Mouse (Mus musculus) spleen, adult 12 weeks (tissue): ENCODE results near the gene Gap43.
"Not testable (repeated sequence)": the region's sequence is repeated elsewhere in the genome, so short reads cannot be mapped to it uniquely, and the experiment has no call there.

Experiments used
- DNase-seq: peaks from one replicate; pipeline ENCODE4 v3.0.0; 2022; ENCODE audit warnings: low spot score

Gene Gap43

GRCm38 (mm10) chr16:42340021-42340768 is at the start of gene Gap43:
Gene Gap43, minus strand, starts transcription at chr16:42340651.
- DNase-seq: no peak

DNA sequence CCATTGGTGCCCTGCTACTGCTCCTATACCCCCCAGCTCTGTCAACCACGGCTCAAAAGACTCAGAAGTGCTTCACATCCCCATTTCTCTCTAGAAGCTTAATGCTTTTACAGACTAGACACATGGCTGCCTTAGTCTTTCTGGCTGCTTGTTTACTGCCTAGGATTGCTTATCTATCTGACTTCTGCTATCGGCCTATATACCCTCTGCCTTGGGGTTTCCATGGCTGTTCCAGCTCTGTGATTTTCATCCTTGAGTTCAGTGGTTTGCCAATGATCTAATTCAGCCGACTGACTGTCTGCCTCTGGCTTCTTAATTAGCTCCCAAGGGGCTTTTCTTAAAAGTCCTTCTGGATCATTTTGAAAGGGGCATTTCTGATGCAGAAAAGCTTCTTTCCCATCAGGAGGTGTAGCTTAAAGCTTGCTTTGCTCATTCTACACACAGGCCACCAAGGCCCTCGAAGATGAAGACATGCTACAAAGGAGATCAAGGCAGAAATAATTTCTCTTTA is 40.9 kb upstream of the Gap43 start:
- no peak for DNase-seq

GRCm38 (mm10) chr16:42380641-42381040 is 40.2 kb upstream of the Gap43 start:
- DNase-seq: no peak

GRCm38 (mm10) chr16:42370148-42370547 is 29.7 kb upstream of the Gap43 start:
- no peak for DNase-seq

DNA sequence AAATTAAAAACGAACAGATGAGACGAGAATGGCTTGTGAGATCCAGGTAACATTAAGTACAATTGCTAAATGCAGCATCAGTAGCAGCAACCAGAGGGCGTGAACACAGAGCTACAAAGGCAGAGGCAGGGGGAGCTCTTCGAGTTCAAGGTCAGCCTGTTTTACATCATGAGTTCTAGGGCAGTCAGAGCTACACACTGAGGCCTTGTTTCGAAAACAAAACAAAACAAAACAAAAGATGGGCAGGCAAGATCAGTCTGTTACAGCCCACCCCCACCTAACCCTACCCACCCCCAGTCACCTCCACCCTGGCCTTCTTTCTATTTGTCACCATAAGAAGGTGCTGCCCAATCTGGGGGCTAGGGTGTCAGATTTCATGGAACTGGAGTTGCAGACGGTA is 28.9 kb upstream of the Gap43 start:
- DNase-seq: no peak

DNA sequence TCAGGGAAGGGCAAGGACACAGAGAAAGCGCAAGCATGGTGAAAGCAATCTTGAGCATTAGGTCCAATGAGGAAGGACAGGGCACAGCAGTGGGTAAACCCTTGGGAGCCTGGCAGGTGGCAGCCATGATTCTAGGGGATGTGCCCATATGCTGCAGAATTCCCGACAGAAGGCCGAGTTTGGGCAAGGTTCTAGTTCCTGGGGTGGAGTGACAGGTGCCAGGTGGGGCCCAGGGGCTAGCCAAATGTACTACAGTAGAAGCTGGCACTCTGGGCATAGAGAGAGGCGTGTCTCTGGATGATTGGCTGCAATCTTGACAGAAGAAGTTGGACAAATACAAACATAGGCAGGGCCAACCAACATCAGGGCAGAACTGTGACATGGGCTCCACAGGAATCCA is 19.6 kb upstream of the Gap43 start:
- DNase-seq: no peak

DNA sequence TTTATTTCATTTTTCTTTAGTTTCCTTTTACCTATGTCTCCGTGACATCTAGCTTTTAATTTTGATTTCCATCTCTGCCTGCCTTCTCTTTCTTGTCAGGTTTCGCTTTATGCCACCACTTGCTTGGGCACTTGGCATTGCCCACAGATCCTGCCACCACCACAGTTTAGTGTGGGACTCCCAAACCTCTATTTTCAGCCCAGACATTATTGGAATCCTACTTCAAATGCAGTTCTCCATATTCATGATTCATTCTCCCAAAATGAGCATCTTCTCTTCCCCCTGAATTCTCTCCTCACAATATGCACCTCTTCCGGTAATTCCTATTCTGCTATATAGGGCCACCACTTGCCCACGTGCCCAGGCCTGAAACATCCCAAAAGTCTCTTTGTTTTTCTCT is 17.6 kb upstream of the Gap43 start:
- no peak for DNase-seq

- DNase-seq: no peak
Measured at GRCm38 (mm10) chr16:42350076-42350475, 9.6 kb upstream of the Gap43 start.

DNA sequence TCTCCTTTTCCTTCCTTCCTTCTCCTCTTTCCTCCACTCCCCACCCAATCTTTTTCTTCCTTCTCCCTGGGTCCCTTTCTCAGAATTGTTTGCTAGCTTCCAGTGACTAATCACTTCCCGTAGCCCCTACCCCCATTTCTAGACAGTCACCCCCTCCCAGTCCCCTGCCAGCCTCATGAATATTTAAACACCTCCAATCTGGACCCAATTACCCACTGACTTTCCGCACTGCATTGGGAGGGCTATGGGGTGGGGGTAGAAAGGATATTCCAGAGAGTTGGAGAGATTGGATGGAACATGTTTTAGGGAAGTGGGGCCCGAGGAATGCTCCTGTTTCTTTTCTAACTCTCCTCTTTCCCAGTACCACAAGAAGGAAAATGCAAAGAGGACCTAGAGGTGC is 414 bp upstream of the Gap43 start:
- not testable (repeated sequence) for DNase-seq

DNA sequence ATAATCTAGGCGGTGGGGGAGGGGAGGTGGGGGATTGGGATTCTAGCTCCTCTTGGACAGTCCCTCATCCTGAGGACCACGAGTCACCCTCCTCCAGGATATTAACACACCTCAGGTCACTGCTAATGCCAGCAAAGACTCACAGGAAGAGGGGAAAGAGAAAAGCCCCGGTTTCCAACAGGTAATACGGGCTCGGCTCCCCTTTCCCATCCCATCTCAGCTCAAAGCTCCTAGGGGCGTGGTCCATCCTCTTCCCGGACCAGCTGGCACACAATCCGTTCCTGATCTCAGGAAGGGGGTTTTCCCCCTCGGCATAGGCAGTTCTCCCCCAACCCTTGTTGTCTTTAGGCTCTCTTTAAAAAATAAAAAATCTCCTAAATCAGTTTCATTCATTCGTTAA is 939 bp downstream of the Gap43 start:
- no peak for DNase-seq

GRCm38 (mm10) chr16:42338987-42339386 is 1.5 kb downstream of the Gap43 start:
- DNase-seq: no peak

GRCm38 (mm10) chr16:42338342-42338741 is 2.1 kb downstream of the Gap43 start:
- no peak for DNase-seq

GRCm38 (mm10) chr16:42337663-42338062 is 2.8 kb downstream of the Gap43 start:
- DNase-seq: no peak

DNA sequence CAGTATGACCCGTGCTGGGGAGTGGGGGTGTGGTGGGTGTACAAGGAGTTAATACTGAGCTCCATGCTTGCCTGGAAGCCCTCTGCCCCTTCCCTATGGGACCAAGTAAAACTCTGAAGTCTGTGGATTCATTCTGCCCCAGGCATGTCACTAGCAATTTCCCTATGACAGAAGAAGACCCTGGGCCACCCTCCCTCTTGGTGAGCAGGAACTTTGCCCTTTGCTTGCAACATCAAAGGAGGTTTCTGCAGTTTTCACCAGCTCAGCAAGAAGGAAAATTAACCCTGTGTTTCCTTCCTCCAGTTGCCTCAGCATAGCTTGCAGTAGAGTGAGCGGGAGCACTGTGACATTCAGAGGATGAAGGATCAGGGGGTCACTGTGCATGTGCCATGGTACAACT is 3.8 kb downstream of the Gap43 start:
- DNase-seq: no peak

- DNase-seq: no peak
Measured at GRCm38 (mm10) chr16:42332321-42332720, 8.1 kb downstream of the Gap43 start.

DNA sequence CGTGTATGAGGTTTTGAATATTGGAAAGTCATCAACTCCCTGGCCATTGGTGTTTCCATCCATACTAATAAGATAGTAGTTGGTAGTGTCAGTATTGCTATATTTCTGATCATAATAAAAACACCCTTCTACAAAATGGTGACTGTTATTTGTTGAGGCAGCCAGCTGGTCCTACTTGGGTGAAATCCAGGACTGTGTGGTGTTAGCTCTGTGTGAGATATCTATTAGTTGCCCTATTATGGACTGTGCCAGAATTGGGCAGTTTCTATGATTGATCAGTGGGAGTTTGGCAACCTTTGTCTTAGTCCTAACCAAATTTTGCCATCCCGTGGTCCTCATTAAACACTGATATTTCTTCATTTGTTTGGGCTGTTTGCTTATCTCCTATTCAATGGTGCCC is 14.3 kb downstream of the Gap43 start:
- DNase-seq: no peak

DNA sequence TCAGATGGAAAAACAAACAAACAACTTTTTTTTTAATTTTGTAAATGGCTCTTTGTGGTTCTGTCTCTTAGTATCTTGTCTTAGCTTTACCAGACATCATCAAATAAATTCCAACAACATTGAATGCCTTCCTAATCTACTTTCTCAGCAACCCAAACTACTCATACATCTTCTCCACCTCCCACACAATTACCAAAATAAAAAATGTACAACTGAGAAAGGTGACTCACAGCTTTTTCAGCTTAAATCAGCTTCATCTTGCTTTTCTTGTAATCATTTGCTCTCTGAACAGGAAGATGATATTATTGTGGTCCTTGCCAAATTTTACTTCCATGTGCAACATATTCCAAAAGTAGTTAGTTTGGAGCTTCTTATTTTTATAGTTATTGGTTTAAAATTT is 14.9 kb downstream of the Gap43 start:
- no peak for DNase-seq

DNA sequence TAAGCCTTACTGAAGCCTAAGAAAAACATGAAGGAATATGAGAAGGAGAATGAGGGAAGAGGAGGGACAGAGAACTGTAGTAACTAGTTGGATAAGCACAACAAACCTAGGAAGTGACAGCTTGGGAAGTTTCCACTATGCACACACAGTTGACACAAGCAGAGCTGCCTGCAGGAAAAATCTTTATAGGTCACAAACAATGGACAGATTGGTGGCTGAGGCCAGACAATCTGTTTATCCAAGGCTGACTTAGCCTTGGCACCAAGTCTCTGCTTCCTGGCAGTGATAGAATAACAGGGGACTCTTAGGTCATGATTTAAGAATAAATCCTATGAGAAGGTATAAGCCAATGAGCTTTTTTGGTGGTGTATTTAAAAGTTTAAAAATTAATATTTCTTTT is 20.6 kb downstream of the Gap43 start:
- DNase-seq: no peak

DNA sequence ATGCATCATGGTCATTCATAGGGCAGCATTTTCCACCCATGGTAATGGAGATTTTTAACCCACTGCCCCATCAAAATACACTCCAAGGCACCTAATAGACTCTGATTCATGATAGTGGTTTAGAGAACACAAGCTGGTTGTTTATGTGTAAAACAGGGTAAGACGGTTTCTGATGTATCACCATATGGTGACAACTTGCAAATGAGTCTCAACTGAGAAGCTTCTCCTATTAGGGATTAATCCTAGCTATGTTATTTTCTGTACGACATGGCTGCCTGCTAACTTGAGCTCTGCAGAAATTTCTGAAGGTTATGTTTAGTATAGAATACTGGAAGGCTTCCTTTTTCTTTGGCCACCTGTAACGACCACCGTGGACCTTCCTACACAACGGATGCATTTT is 21.1 kb downstream of the Gap43 start:
- no peak for DNase-seq

DNA sequence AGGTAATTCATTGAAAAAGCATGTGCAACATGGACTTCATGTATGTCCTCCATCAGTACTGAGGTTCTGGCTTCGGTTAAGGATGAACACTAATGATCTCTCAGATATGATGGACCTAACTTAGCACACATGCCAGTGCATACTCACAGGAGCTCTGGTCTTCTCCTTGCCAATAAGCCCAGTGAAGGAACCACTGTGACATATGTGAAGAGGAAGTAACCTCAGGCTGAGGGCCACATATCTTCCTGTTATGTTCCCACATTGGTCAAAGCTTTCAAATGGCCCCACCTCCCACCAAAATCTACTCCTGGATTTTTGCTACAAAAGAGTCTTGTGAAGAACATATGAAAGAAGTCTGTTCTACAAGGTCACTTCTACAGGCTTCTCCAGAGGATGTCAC is 28.3 kb downstream of the Gap43 start:
- DNase-seq: no peak

DNA sequence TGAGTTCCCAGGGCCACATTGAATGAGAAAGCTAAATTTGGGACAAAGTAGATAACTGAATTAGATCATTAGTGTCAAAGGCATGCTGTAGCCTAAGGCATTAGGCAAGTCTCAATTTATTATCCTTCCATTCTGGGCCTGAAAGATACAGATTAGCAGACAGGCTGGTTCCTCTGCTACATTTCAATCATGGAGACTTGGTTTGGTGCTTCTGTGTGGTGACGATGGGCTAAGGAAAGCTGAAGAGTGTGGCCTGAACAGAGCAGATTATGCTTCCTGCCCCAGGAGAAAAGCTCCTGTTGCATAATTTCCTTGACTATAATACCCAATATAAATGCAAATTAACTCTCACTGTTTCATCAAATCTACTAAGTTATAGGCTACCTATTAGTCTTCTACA is 31.7 kb downstream of the Gap43 start:
- DNase-seq: no peak

GRCm38 (mm10) chr16:42305934-42306701 is 34.3 kb downstream of the Gap43 start:
- no peak for DNase-seq

- no peak for DNase-seq
Measured at GRCm38 (mm10) chr16:42303461-42303860, 37.0 kb downstream of the Gap43 start.
